Mouse (Mus musculus): ENCODE data around the gene Trib3. TPM values are rescaled to one million over a fixed set of nuclear protein-coding genes. Genes with fewer than 3 reads are reported as not detected.
"Not testable (repeated sequence)": the region's sequence is repeated elsewhere in the genome, so short reads cannot be mapped to it uniquely, and the experiment has no call there.

Trib3 gene
- polyA plus RNA-seq, 1 experiment from 2014 or later, result 3.6 TPM

DNA sequence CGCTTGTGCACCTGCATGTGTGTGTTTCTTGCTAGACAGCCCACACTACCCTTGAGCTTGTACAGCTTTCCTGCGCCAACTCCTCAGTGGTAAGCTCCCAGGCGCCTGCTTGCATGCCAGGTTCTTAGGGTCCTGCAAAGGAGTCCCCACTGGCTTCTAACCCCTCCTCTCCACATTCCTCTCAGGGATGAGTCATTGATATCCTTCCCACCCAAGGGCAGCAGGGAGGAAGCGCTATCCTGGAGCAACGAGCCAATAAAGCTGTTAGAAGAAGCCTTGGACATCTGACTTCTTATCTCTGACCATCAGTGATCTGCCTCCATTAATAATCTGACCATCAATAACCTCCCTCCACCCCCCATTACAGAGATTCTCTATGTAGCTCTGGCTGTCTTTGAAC lies 24.1 kb upstream of the Trib3 start:
- Histone ChIP-seq H3K9me3 (no peaks in the 10 kb centered on the region), H3K27me3 (peaks cover 7% of the 10 kb centered on the region; the same call in 1 of the 2 replicates), H3K36me3 (no peaks in the 10 kb centered on the region), H3K9ac (replicated peaks) (no peak overlapping the region), H3K4me3 (replicated peaks) (no peak overlapping the region), H3K4me2 (no peak overlapping the region), H3K4me1 (replicated peaks) (peaks cover 2% of the 10 kb centered on the region), H3K27ac (no peak overlapping the region)
- 75% methylated on average over 5 of the region's 5 CpGs for WGBS
- ATAC-seq (ENCODE audit: insufficient number of reproducible peaks, insufficient read depth, low FRiP score, low TSS enrichment, low read depth), result no peak

DNA sequence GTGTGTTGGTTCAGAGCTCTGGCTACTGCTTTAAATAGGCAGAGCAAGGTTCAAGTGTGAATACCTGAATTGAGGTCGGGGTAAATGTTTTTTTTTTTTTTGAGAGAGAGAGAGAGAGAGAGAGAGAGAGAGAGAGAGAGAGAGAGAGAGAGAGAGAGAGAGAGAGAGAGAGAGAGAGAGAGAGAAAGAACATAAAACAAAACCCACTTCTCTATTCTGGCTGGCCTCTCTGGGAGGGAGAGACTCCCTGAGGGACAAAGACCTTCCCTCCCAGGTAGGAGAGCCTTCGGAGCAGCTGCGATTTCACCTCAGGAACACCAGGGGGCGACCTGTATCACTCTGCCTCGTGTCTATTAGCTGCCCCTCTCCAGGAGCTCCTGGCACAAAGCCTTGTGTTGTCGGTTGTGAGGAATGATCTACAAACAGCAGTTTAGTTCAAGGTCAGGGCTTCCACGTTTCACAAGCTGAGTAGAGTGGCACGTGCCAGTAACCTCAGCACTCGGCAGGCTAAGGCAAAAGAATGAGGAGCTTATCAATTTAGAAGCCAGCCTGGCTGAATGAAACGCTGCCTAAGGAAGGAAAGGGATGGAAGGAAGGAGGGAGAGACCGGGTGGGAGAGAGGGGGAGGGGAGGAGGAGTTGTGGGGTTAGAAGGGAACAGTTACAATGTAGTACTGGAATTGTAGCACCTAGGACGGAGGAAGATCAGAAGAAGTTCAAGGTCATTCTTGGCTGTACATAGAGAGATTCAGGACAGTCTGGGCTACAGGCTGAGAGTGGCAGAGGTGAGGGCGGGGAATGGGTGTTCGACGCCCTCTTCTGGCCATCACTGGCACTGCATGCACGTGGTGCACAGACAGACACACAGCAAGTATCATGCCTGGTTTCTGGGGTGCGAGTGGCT lies 19.7 kb upstream of the Trib3 start:
- H3K36me3 ChIP-seq, result no peaks in the 10 kb centered on the region
- peak overlapping the region; percentile 8; the same call in 1 of the 2 replicates for H3K4me3 ChIP-seq (replicated peaks)
- peak overlapping the region; percentile 45 for H3K4me2 ChIP-seq
- H3K9me3 ChIP-seq, result no peaks in the 10 kb centered on the region
- H3K9ac ChIP-seq (replicated peaks), result no peak overlapping the region
- ATAC-seq (ENCODE audit: insufficient number of reproducible peaks, insufficient read depth, low FRiP score, low TSS enrichment, low read depth), result peak; percentile 67
- H3K4me1 ChIP-seq (replicated peaks), result no peaks in the 10 kb centered on the region; the same call in 1 of the 2 replicates
- 12% methylated on average over 17 of the region's 17 CpGs for WGBS
- no peaks in the 10 kb centered on the region for H3K27me3 ChIP-seq
- H3K27ac ChIP-seq, result peak overlapping the region; percentile 53; the same call in 1 of the 2 replicates

GRCm38 (mm10) chr2:152361193-152361592 lies 17.4 kb upstream of the Trib3 start:
- Histone ChIP-seq H3K36me3 (no peaks in the 10 kb centered on the region), H3K4me2 (no peak overlapping the region), H3K27ac (no peak overlapping the region), H3K9ac (replicated peaks) (no peak overlapping the region), H3K27me3 (no peaks in the 10 kb centered on the region), H3K4me3 (replicated peaks) (no peak overlapping the region), H3K4me1 (replicated peaks) (no peaks in the 10 kb centered on the region; the same call in 1 of the 2 replicates), H3K9me3 (no peaks in the 10 kb centered on the region)
- no peak for ATAC-seq (ENCODE audit: insufficient number of reproducible peaks, insufficient read depth, low FRiP score, low TSS enrichment, low read depth)
- 87% methylated on average over 8 of the region's 8 CpGs for WGBS

DNA sequence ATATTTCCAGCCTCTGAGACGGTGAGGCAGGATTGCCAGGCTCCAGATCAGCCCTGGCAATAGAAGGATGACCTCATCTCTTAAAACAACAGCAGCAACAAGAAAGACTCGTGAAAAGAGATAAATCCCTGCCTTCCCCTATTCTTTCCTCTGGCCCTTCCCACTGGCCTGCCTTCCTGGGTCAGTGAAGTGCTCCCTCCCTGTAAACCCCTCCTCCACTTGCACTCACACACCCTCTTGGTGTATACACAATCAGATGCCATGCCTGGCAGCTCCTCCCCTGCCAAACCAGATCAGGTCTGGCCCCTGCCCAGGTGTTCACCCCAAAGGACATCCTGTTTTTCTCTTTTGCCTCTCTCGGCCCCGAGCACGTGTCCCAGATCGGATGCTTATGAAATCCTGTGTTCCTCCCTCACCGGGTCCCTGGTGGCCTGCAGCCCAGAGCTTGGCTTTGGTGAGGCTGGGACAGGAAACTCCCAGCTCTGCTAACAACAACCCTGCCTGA lies 16.5 kb upstream of the Trib3 start:
- Histone ChIP-seq H3K9me3 (no peaks in the 10 kb centered on the region), H3K27ac (no peak overlapping the region), H3K4me1 (replicated peaks) (no peaks in the 10 kb centered on the region; the same call in 1 of the 2 replicates), H3K9ac (replicated peaks) (no peak overlapping the region), H3K4me3 (replicated peaks) (no peak overlapping the region), H3K27me3 (0 out of 2 replicates have a peak, but pooled peaks cover 3% of the 10 kb centered on the region), H3K4me2 (no peak overlapping the region), H3K36me3 (no peaks in the 10 kb centered on the region)
- 66% methylated on average over 7 of the region's 7 CpGs for WGBS
- ATAC-seq (ENCODE audit: insufficient number of reproducible peaks, insufficient read depth, low FRiP score, low TSS enrichment, low read depth), result no peak

DNA sequence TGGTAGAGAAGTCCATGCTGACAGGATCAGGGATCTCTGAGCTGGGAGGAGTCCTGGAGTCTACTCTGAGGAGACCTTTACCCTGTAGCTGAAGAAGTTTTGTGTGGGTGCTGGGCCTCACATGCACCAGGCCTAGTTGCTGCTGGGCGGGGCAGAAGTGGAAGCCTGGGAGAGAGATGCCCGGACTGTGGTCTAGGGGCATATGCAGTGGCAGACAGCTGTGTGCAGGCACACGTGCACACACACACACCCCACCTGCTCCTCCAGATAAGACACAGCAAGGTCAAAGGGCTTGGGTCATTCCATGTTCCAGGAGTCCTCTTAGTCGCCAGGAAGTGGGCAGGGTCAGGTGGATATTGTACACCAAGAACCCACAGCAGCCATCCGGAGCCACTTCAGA lies 15.8 kb upstream of the Trib3 start:
- Histone ChIP-seq H3K4me3 (replicated peaks) (no peak overlapping the region), H3K36me3 (no peaks in the 10 kb centered on the region), H3K4me1 (replicated peaks) (no peaks in the 10 kb centered on the region; the same call in 1 of the 2 replicates), H3K4me2 (no peak overlapping the region), H3K27ac (no peak overlapping the region), H3K9ac (replicated peaks) (no peak overlapping the region), H3K9me3 (no peaks in the 10 kb centered on the region), H3K27me3 (0 out of 2 replicates have a peak, but pooled peaks cover 3% of the 10 kb centered on the region)
- no peak for ATAC-seq (ENCODE audit: insufficient number of reproducible peaks, insufficient read depth, low FRiP score, low TSS enrichment, low read depth)
- 72% methylated on average over 5 of the region's 5 CpGs for WGBS

DNA sequence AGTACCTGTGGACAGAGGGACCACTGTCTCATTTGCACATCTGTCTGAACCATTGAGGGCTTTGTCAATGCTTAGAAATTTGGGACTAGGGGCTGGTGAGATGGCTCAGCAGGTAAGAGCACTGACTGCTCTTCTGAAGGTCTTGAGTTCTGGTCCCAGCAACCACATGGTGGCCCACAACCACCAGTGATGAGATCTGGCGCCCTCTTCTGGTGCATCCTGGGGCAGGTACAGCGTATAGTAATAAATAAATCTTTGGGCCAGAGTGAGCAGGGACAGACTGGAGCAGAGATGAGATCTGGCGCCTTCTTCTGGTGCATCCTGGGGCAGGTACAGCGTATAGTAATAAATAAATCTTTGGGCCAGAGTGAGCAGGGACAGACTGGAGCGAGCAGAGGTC lies 15.1 kb upstream of the Trib3 start:
- not testable (repeated sequence) for H3K9ac ChIP-seq (replicated peaks); H3K27ac ChIP-seq; H3K4me3 ChIP-seq (replicated peaks); H3K4me1 ChIP-seq (replicated peaks); H3K36me3 ChIP-seq; H3K9me3 ChIP-seq; ATAC-seq (ENCODE audit: insufficient number of reproducible peaks, insufficient read depth, low FRiP score, low TSS enrichment, low read depth); H3K27me3 ChIP-seq; H3K4me2 ChIP-seq
- 69% methylated on average over 5 of the region's 5 CpGs for WGBS

DNA sequence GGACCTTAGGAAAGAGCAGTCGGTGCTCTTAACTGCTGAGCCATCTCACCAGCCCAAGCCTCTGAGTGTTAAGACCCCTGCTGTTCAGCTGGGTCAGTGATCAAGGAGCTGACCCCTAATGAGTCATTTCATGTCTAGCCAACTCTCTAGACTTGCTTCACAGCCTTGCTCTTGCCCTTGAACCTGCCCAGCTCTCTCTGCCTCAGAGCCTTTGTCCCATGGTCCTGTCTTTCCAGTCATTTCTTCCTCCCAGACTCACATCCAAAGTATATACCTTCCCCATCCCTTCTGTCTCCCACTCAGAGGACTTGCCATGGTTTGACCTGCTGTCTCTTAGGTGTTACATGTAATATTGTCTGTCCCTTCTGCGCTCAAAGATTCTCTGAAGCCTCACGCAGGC lies 13.4 kb upstream of the Trib3 start:
- no peaks in the 10 kb centered on the region for H3K9me3 ChIP-seq
- H3K4me1 ChIP-seq (replicated peaks), result no peaks in the 10 kb centered on the region
- no peak overlapping the region for H3K9ac ChIP-seq (replicated peaks)
- H3K27ac ChIP-seq, result no peak overlapping the region
- H3K4me3 ChIP-seq (replicated peaks), result no peak overlapping the region
- 88% methylated on average over 3 of the region's 3 CpGs for WGBS
- ATAC-seq (ENCODE audit: insufficient number of reproducible peaks, insufficient read depth, low FRiP score, low TSS enrichment, low read depth), result no peak
- H3K27me3 ChIP-seq, result 0 out of 2 replicates have a peak, but pooled peaks cover 3% of the 10 kb centered on the region
- no peak overlapping the region for H3K4me2 ChIP-seq
- no peaks in the 10 kb centered on the region for H3K36me3 ChIP-seq

DNA sequence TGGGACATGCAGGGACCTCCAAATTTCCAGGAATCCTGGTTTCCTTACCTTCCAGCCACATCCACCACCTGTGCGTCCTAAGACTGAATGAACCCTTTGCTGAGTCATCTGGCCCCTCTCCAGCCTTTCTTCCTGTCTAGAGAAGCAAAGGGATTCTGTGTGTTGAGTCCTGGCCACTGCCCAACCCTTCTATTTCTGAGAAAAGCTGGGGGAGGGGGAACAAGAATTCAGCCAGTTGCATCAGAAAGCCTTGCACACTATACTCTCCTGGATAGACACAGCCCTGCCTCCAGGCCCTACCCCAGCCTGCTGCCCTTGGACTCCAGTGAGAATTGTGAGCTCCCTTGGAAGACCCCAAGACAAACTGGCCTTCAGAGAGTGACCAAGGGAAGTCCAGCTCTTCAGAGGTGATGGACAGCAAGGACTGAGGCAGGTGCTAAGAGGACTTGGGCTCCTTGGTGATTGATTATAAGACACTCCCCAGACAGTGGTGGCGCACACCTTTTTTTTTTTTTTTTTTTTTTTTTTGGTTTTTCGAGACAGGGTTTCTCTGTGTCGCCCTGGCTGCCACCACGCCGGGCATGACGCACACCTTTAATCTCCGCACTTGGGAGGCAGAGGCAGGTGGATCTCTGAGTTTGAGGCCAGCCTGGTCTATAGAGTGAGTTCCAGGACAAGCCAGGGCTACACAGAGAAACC lies 6.2 kb upstream of the Trib3 start:
- no peak overlapping the region for H3K4me2 ChIP-seq
- no peak for ATAC-seq (ENCODE audit: insufficient number of reproducible peaks, insufficient read depth, low FRiP score, low TSS enrichment, low read depth)
- H3K9ac ChIP-seq (replicated peaks), result no peak overlapping the region
- no peaks in the 10 kb centered on the region for H3K36me3 ChIP-seq
- H3K27me3 ChIP-seq, result peaks cover 10% of the 10 kb centered on the region; the same call in 1 of the 2 replicates
- no peak overlapping the region for H3K4me3 ChIP-seq (replicated peaks)
- WGBS, result 92% methylated on average over 8 of the region's 8 CpGs
- H3K9me3 ChIP-seq, result no peaks in the 10 kb centered on the region
- H3K4me1 ChIP-seq (replicated peaks), result no peaks in the 10 kb centered on the region
- no peak overlapping the region for H3K27ac ChIP-seq

DNA sequence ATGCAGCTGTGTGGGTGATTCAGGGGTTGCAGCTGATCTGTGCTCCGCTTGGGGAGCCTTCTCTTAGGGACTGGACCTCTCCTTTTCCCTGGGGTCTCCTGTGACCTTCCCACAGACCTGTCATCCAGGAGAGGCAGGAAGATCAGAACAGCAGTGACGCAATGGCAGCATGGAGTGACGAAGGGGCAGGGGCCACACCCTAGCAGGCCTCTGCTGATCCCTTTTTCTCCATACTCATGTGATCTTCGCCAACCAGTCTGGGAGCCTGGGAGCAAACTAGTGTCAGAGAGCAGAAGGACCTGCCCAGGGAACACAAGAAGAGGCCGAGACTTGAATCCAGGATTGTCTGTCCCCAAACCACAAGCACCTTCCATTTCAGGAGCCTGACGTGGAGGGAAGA lies 5.4 kb upstream of the Trib3 start:
- WGBS, result 77% methylated on average over 6 of the region's 6 CpGs
- Histone ChIP-seq H3K27ac (no peak overlapping the region), H3K4me1 (replicated peaks) (peaks cover 4% of the 10 kb centered on the region; the same call in 1 of the 2 replicates), H3K36me3 (no peaks in the 10 kb centered on the region), H3K4me2 (no peak overlapping the region), H3K27me3 (peaks cover 16% of the 10 kb centered on the region), H3K4me3 (replicated peaks) (no peak overlapping the region), H3K9ac (replicated peaks) (no peak overlapping the region), H3K9me3 (no peaks in the 10 kb centered on the region)
- no peak for ATAC-seq (ENCODE audit: insufficient number of reproducible peaks, insufficient read depth, low FRiP score, low TSS enrichment, low read depth)

- no peak for ATAC-seq (ENCODE audit: insufficient number of reproducible peaks, insufficient read depth, low FRiP score, low TSS enrichment, low read depth)
- Histone ChIP-seq H3K4me2 (no peak overlapping the region), H3K9me3 (no peaks in the 10 kb centered on the region), H3K36me3 (no peaks in the 10 kb centered on the region), H3K27ac (no peak overlapping the region), H3K27me3 (peaks cover 21% of the 10 kb centered on the region), H3K9ac (replicated peaks) (no peak overlapping the region), H3K4me3 (replicated peaks) (no peak overlapping the region), H3K4me1 (replicated peaks) (peaks cover 12% of the 10 kb centered on the region; the same call in 1 of the 2 replicates)
- WGBS, result 64% methylated on average over 2 of the region's 2 CpGs
These were observed 3.9 kb upstream of the Trib3 start for GRCm38 (mm10) chr2:152347722-152348121.

DNA sequence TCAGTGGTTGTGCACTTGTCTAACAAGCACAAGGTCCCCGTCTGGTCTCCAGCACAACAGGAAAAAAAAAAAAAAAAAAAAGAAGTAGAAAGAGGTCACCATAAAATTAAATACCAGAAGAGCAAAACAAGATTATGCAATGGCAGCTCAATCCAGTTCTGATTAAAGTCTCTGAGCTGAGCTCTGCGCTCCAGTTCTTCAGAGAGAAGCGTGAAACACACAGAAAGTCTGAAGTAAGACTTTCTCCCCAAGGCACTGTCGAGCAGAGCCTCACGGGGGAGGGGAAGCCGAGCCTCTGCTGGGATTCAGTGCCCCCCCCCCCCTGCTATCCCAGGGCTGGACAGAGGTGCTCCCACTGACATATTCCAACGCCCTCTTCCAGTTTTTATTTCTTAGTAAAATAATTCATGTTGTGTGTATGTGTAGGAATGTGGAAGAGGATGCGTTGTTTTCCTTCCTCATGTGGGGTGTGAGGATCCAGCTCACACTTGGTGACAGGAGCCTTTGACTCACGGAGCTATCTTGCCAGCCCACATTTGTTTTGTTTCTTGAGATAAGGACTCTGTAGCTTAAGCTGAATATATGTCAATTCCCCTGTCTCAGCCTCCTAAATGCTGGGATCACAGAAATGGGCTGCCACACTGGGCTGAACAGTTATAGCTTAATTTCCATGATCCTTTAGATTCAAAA lies 3.1 kb upstream of the Trib3 start:
- no peak for ATAC-seq (ENCODE audit: insufficient number of reproducible peaks, insufficient read depth, low FRiP score, low TSS enrichment, low read depth)
- Histone ChIP-seq H3K9me3 (no peaks in the 10 kb centered on the region), H3K9ac (replicated peaks) (no peak overlapping the region), H3K4me3 (replicated peaks) (no peak overlapping the region), H3K4me2 (no peak overlapping the region), H3K36me3 (no peaks in the 10 kb centered on the region), H3K27me3 (peaks cover 28% of the 10 kb centered on the region), H3K4me1 (replicated peaks) (peaks cover 12% of the 10 kb centered on the region; the same call in 1 of the 2 replicates), H3K27ac (no peak overlapping the region)
- WGBS, result 47% methylated on average over 9 of the region's 9 CpGs
